Mouse (Mus musculus): Measurements from ENCODE around the gene Sumo1.

- TF ChIP-seq CTCF (conservative IDR thresholded peaks at IDR 0.05; ENCODE audit: low read length) (no peak), POU5F1 (IDR thresholded peaks at IDR 0.05; ENCODE audit: borderline replicate concordance, low read length) (no peak)
Measured at GRCm38 (mm10) chr1:59697751-59698150, 27.1 kb upstream of the Sumo1 start.

Measured in E14TG2a.4 (cell line).